17 mouse cellular contexts compared by ENCODE assay signal in genomic region chr10:115107666-115108540, GRCm38 (mm10).
DNase-seq lines count a peak whose midpoint lies in the region; ATAC-seq and TF ChIP-seq lines count a peak whose summit lies in the region.
"Had no signal": no experiment of that assay in that cellular context is flagged by ENCODE, and none has a peak within 500 bp of the region (broad histone marks: within the 10 kb centered on the region; RNA-seq: fewer than 3 reads in every experiment).

No protein-coding gene starts in this region.

- no peak overlapping the region for H3K9ac ChIP-seq in hindbrain, postnatal 0 days (replicated peaks; ENCODE audit: low read length)
- no peak overlapping the region for H3K9ac ChIP-seq in hindbrain, embryonic 12.5 days
- H3K9ac ChIP-seq in embryonic facial prominence, embryonic 14.5 days (ENCODE audit: low read depth, low read length) = no peak overlapping the region

- H3K4me1 ChIP-seq in hindbrain, postnatal 0 days (ENCODE audit: insufficient read depth, low read length) = no peaks in the 10 kb centered on the region
- H3K4me1 ChIP-seq in hindbrain, embryonic 12.5 days = 0 out of 2 replicates have a peak, but pooled peaks cover 3% of the 10 kb centered on the region
- peaks cover 7% of the 10 kb centered on the region for H3K4me1 ChIP-seq in embryonic facial prominence, embryonic 14.5 days (ENCODE audit: control insufficient read depth, insufficient read depth, low read length)
- H3K4me1 ChIP-seq: midbrain, embryonic 10.5 days had no signal

- TF ChIP-seq CTCF in hindbrain, postnatal 0 days (IDR thresholded peaks at IDR 0.05; ENCODE audit: low read depth) = no peak

- H3K27me3 ChIP-seq in hindbrain, postnatal 0 days (ENCODE audit: insufficient read depth, low read length) = no peaks in the 10 kb centered on the region
- no peaks in the 10 kb centered on the region for H3K27me3 ChIP-seq in hindbrain, embryonic 12.5 days
- H3K27me3 ChIP-seq in embryonic facial prominence, embryonic 14.5 days (replicated peaks; ENCODE audit: control insufficient read depth, insufficient read depth, low read length) = no peaks in the 10 kb centered on the region
- H3K27me3 ChIP-seq: CH12.LX had no signal

- WGBS in hindbrain, postnatal 0 days = 53% methylated on average over 16 of the region's 16 CpGs
- whole genome bisulfite sequencing in hindbrain, embryonic 12.5 days = 80% methylated on average over 16 of the region's 16 CpGs
- WGBS in embryonic facial prominence, embryonic 14.5 days = 36% methylated on average over 16 of the region's 16 CpGs

- no peaks in the 10 kb centered on the region for H3K36me3 ChIP-seq in hindbrain, postnatal 0 days (ENCODE audit: insufficient read depth, low read length)
- no peaks in the 10 kb centered on the region for H3K36me3 ChIP-seq in hindbrain, embryonic 12.5 days
- no peaks in the 10 kb centered on the region for H3K36me3 ChIP-seq in embryonic facial prominence, embryonic 14.5 days (ENCODE audit: control insufficient read depth, insufficient read depth, low read length)
- H3K36me3 ChIP-seq: G1E; midbrain, embryonic 10.5 days had no signal

- peak; percentile 56; the same call in 1 of the 2 replicates for ATAC-seq in hindbrain, postnatal 0 days
- ATAC-seq in hindbrain, embryonic 12.5 days (ENCODE audit: low FRiP score) = no peak
- peak; percentile 88 for ATAC-seq in embryonic facial prominence, embryonic 14.5 days (ENCODE audit: low read depth)
- ATAC-seq: hindbrain, embryonic 16.5 days; intestine, embryonic 16.5 days had no signal

- DNase-seq in adrenal gland, postnatal 14 days = peak; percentile 53
- no peak for DNase-seq in adrenal gland, adult 8-10 months
- no peak for DNase-seq in hindbrain, postnatal 0 days (ENCODE audit: low spot score)
- peak; percentile 22 for DNase-seq in 3134 (ENCODE audit: extremely low read depth, insufficient read length, low spot score)
- DNase-seq in embryonic facial prominence, embryonic 14.5 days (ENCODE audit: low spot score) = peak; percentile 83
- DNase-seq in ovary, postnatal 10 days (ENCODE audit: low spot score) = no peak
- DNase-seq: cerebellum, adult 8-10 months; gastrocnemius, postnatal 36 days; kidney, postnatal 25 days; layer of hippocampus, postnatal 36 days; lung, postnatal 10 days had no signal

- no peak overlapping the region for H3K27ac ChIP-seq in hindbrain, postnatal 0 days
- no peak overlapping the region for H3K27ac ChIP-seq in hindbrain, embryonic 12.5 days
- H3K27ac ChIP-seq in embryonic facial prominence, embryonic 14.5 days (replicated peaks; ENCODE audit: low read depth, low read length) = no peak overlapping the region
- H3K27ac ChIP-seq: midbrain, embryonic 10.5 days had no signal

- H3K9me3 ChIP-seq in hindbrain, postnatal 0 days (ENCODE audit: low read length) = no peaks in the 10 kb centered on the region
- no peaks in the 10 kb centered on the region for H3K9me3 ChIP-seq in hindbrain, embryonic 12.5 days (replicated peaks)
- H3K9me3 ChIP-seq in embryonic facial prominence, embryonic 14.5 days (ENCODE audit: control insufficient read depth, low read length) = no peaks in the 10 kb centered on the region
- H3K9me3 ChIP-seq: midbrain, embryonic 10.5 days had no signal

- no peak overlapping the region for H3K4me2 ChIP-seq in hindbrain, postnatal 0 days (ENCODE audit: low read depth, low read length)
- H3K4me2 ChIP-seq in hindbrain, embryonic 12.5 days (replicated peaks) = no peak overlapping the region
- H3K4me2 ChIP-seq in embryonic facial prominence, embryonic 14.5 days (ENCODE audit: low read depth, low read length) = no peak overlapping the region

- H3K4me3 ChIP-seq in hindbrain, postnatal 0 days (ENCODE audit: low read length) = no peak overlapping the region
- H3K4me3 ChIP-seq in hindbrain, embryonic 12.5 days = no peak overlapping the region
- H3K4me3 ChIP-seq in embryonic facial prominence, embryonic 14.5 days (ENCODE audit: low read depth, low read length) = no peak overlapping the region
- H3K4me3 ChIP-seq: midbrain, embryonic 10.5 days had no signal

Comparison
In these comparisons a context has a peak if more than half of its experiments do, and no peak if none do; other contexts are left out.
1. DNase-seq: peak in adrenal gland, postnatal 14 days (single experiment), 3134 (single experiment) and embryonic facial prominence, embryonic 14.5 days (single experiment); none in adrenal gland, adult 8-10 months (single experiment), hindbrain, postnatal 0 days (single experiment) and ovary, postnatal 10 days (single experiment).